Mouse (Mus musculus): ENCODE measurements around the gene Pik3r5.

- TF ChIP-seq GATA1 (IDR thresholded peaks at IDR 0.05; ENCODE audit: borderline replicate concordance, low read length) (no peak), FLI1 (IDR thresholded peaks at IDR 0.05; ENCODE audit: low read length) (no peak)
Observed at GRCm38 (mm10) chr11:68385921-68386588, 45.9 kb upstream of the Pik3r5 start.
